In the genomic region with DNA sequence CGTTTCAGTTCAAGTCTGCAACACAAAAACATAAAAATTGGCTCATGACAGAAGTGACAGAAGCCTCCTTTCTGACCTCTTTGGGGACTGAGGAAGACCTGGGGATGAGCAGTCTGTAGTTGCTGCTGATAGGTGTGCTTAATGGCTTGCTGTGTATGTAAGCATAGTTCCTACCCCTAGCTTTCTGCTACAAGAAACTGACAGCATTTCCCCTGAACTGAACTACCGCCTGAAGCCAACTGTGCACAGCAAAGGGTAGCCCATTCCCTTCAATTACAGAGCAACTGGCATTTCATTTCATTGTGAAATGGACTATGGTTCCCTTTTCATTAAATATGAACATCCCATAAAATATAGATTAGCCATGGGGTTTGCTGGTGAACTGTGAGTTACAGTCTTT, we compare ENCODE assay signal across 26 mouse cellular contexts. TPM values are rescaled to one million over a fixed set of nuclear protein-coding genes. Genes with fewer than 3 reads are reported as not detected.
"Had no signal": no experiment of that assay in that cellular context is flagged by ENCODE, and none has a peak within 500 bp of the region (broad histone marks: within the 10 kb centered on the region; RNA-seq: fewer than 3 reads in every experiment).

No protein-coding gene starts in this region.

- H3K4me2 ChIP-seq: heart, embryonic 11.5 days; heart, embryonic 13.5 days; heart, embryonic 15.5 days; hindbrain, embryonic 13.5 days; hindbrain, embryonic 15.5 days; kidney, embryonic 15.5 days; limb, embryonic 12.5 days had no signal

- H3K27ac ChIP-seq: heart, adult 2 months; heart, embryonic 13.5 days; heart, embryonic 15.5 days; hindbrain, embryonic 13.5 days; hindbrain, embryonic 15.5 days; hindbrain, postnatal 0 days; kidney, embryonic 15.5 days; kidney, postnatal 0 days; layer of hippocampus, adult 2 months; left cerebral cortex, adult 2 months; limb, embryonic 10.5 days; limb, embryonic 12.5 days had no signal

- H3K9ac ChIP-seq: heart, embryonic 13.5 days; heart, embryonic 15.5 days; hindbrain, embryonic 13.5 days; hindbrain, embryonic 15.5 days; kidney, embryonic 15.5 days; limb, embryonic 12.5 days had no signal

- H3K4me3 ChIP-seq: heart, adult 2 months; heart, embryonic 13.5 days; heart, embryonic 15.5 days; hindbrain, embryonic 13.5 days; hindbrain, embryonic 15.5 days; kidney, embryonic 15.5 days; layer of hippocampus, adult 2 months; left cerebral cortex, adult 2 months; limb, embryonic 10.5 days; limb, embryonic 12.5 days had no signal

- H3K4me1 ChIP-seq: heart, embryonic 13.5 days; heart, embryonic 15.5 days; hindbrain, embryonic 13.5 days; hindbrain, embryonic 15.5 days; kidney, embryonic 15.5 days; limb, embryonic 10.5 days; limb, embryonic 12.5 days had no signal

- H3K27me3 ChIP-seq: heart, embryonic 13.5 days; heart, embryonic 15.5 days; hindbrain, embryonic 13.5 days; hindbrain, embryonic 15.5 days; kidney, embryonic 15.5 days; limb, embryonic 12.5 days had no signal

- ATAC-seq: hindbrain, postnatal 0 days; intestine, embryonic 16.5 days had no signal

- DNase-seq: gastrocnemius, postnatal 14 days; gastrocnemius, postnatal 36 days; heart, adult 11 months; heart, adult 2 months; heart, postnatal 14 days; heart, postnatal 36 days; kidney, adult 11 months; kidney, adult 2 months; kidney, adult 9 months; kidney, postnatal 14 days; kidney, postnatal 36 days; liver had no signal

- H3K36me3 ChIP-seq: heart, embryonic 13.5 days; heart, embryonic 15.5 days; hindbrain, embryonic 13.5 days; hindbrain, embryonic 15.5 days; kidney, embryonic 15.5 days; limb, embryonic 10.5 days; limb, embryonic 12.5 days had no signal

- H3K9me3 ChIP-seq: heart, embryonic 13.5 days; heart, embryonic 15.5 days; hindbrain, embryonic 13.5 days; hindbrain, embryonic 15.5 days; kidney, embryonic 15.5 days; limb, embryonic 10.5 days; limb, embryonic 12.5 days had no signal

RNA-seq across cellular contexts. Expression of a gene that starts 54.2 kb away (rescaled TPM):
- total RNA-seq: gastrocnemius, postnatal 14 days; gastrocnemius, postnatal 36 days; hematopoietic stem cell, adult 5-6 weeks had no signal
- polyA plus RNA-seq: kidney, adult 2 months had no signal
